Mouse (Mus musculus): ENCODE results near the gene Fam57b.

DNA sequence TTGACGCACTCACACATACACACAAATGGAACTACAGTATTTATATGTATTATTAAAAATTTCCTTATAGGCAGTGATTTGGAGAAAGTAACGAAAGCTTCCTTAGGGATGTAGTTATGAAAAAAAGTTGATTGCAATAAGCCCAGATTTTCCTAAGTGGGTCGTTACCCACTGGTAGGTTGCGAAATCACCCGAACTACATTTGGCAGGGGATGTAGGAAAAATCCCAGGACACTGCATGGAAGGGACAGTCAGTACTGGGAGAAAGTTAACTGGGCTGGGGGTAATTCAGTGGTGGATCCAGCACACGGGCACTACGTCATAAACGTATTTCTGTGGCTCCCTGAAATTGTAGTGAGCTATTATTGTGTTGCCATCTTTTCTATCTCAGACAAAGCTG is 19.0 kb downstream of the Fam57b start:
- TF ChIP-seq MAX (IDR thresholded peaks at IDR 0.05; ENCODE audit: low read depth) (no peak), POLR2A (IDR thresholded peaks at IDR 0.05; ENCODE audit: insufficient read length, low read depth) (no peak), SRF (IDR thresholded peaks at IDR 0.05; ENCODE audit: control insufficient read depth, insufficient read length, low read depth) (no peak), REST (IDR thresholded peaks at IDR 0.05; ENCODE audit: insufficient read depth, insufficient read length) (no peak), POLR2AphosphoS2 (IDR thresholded peaks at IDR 0.05; ENCODE audit: insufficient read length, low read depth) (no peak), MYOD1 (IDR thresholded peaks at IDR 0.05; ENCODE audit: control insufficient read depth in 1 of 3, insufficient read length in 2 of 3, low read depth in 2 of 3) (no peak), TCF12 (IDR thresholded peaks at IDR 0.05; ENCODE audit: insufficient read depth, poor library complexity, severe bottlenecking) (no peak), CEBPB (IDR thresholded peaks at IDR 0.05; ENCODE audit: insufficient read depth, poor library complexity, severe bottlenecking) (no peak), E2F4 (IDR thresholded peaks at IDR 0.05; ENCODE audit: insufficient read depth) (no peak), MYOG (IDR thresholded peaks at IDR 0.05; ENCODE audit: control insufficient read depth in 1 of 3, insufficient read depth in 1 of 3, insufficient read length in 2 of 3, low read depth in 2 of 3) (no peak)

Data from myocyte (in vitro differentiated cells).